Mouse (Mus musculus) olfactory bulb, adult 2 months (tissue): Measurements from ENCODE around the gene Arid1b.

Source experiments
- CTCF ChIP-seq: fragments of 200-500 bp; IDR thresholded peaks from 2 replicates; pipeline ENCODE4 v1.5.1; 2012; ENCODE audit warnings: low read depth, mild to moderate bottlenecking, low read length, moderate library complexity; ENCODE audit not compliant: insufficient read depth
- POLR2A ChIP-seq: fragments of 200-500 bp; IDR thresholded peaks from 2 replicates; pipeline ENCODE4 v1.6.1; 2012; ENCODE audit warnings: mild to moderate bottlenecking, low read depth, low read length, moderate library complexity; ENCODE audit not compliant: insufficient read depth

GRCm38 (mm10) chr17:5059092-5059601 lies 65.0 kb downstream of the Arid1b start:
- TF ChIP-seq CTCF (no peak), POLR2A (no peak)
